8 mouse cellular contexts compared by ENCODE assay signal in the genomic region with DNA sequence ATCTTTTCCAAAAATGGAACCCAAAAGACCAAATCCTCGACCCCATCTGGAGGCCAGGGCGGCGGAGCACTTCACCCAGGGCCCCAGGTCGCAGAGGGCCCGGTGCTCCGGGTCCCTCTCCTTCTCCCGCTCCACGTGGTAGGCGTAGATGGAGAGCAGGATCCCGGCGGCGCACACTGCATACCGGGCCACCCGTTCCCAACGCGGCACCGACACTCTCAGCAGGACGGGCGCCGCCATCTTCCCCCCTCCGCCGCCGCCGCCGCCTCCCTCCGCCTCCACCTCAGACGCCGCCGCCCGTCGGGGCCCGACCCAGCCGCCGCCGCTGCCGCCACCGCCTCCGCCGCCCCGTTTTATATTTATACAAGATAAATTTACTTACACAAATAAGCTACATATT. TPM values are rescaled to one million over a fixed set of nuclear protein-coding genes. Genes with fewer than 3 reads are reported as not detected.
DNase-seq lines count a peak whose midpoint lies in the region; ATAC-seq and TF ChIP-seq lines count a peak whose summit lies in the region.
"Not testable (repeated sequence)": the region's sequence is repeated elsewhere in the genome, so short reads cannot be mapped to it uniquely, and the experiment has no call there.

No protein-coding gene starts in this region.

- H3K4me2 ChIP-seq in intestine, embryonic 14.5 days (ENCODE audit: low read length); liver, embryonic 11.5 days; lung, embryonic 15.5 days; midbrain, embryonic 13.5 days (replicated peaks): not testable (repeated sequence)

- not testable (repeated sequence) for H3K9me3 ChIP-seq in ES-Bruce4 (replicated peaks; ENCODE audit: control insufficient read depth, insufficient read depth, low read length, poor library complexity, severe bottlenecking); intestine, embryonic 14.5 days (ENCODE audit: control insufficient read depth, low read length); liver, embryonic 11.5 days (ENCODE audit: control insufficient read depth, low read length); lung, embryonic 15.5 days; midbrain, embryonic 13.5 days

- not testable (repeated sequence) for H3K9ac ChIP-seq in ES-Bruce4 (ENCODE audit: low read depth, poor library complexity, severe bottlenecking); intestine, embryonic 14.5 days (ENCODE audit: low read length); liver, embryonic 11.5 days (ENCODE audit: low read depth, low read length); lung, embryonic 15.5 days; midbrain, embryonic 13.5 days (replicated peaks)

- H3K27me3 ChIP-seq in ES-Bruce4 (ENCODE audit: control insufficient read depth, insufficient read depth, low read length, poor library complexity, severe bottlenecking); intestine, embryonic 14.5 days (replicated peaks; ENCODE audit: control insufficient read depth, insufficient read depth, low read length); liver, embryonic 11.5 days (replicated peaks; ENCODE audit: control insufficient read depth, insufficient read depth, low read length); lung, embryonic 15.5 days; midbrain, embryonic 13.5 days; testis, adult 2 months (ENCODE audit: control insufficient read depth, insufficient read depth, low read length): not testable (repeated sequence)

- not testable (repeated sequence) for DNase-seq in intestine, embryonic 14.5 days (ENCODE audit: low spot score); liver, embryonic 11.5 days (ENCODE audit: low spot score)

- 86% methylated on average over 16 of the region's 40 CpGs for WGBS in intestine, embryonic 14.5 days
- 88% methylated on average over 14 of the region's 40 CpGs for WGBS in liver, embryonic 11.5 days
- 85% methylated on average over 21 of the region's 40 CpGs for WGBS in lung, embryonic 15.5 days
- 83% methylated on average over 20 of the region's 40 CpGs for WGBS in midbrain, embryonic 13.5 days

- peak overlapping the region; percentile 14; the same call in 1 of the 2 replicates for H3K4me3 ChIP-seq in ES-Bruce4 (ENCODE audit: low read depth, low read length)
- H3K4me3 ChIP-seq in intestine, embryonic 14.5 days (ENCODE audit: low read depth, low read length); liver, embryonic 11.5 days (ENCODE audit: low read depth, low read length); lung, embryonic 15.5 days; midbrain, embryonic 13.5 days (replicated peaks): not testable (repeated sequence)
- peak overlapping the region; percentile 45 for H3K4me3 ChIP-seq in testis, adult 2 months (ENCODE audit: control insufficient read depth, low read depth, low read length)

- not testable (repeated sequence) for H3K4me1 ChIP-seq in ES-Bruce4 (ENCODE audit: control insufficient read depth, insufficient read depth, low read length); midbrain, embryonic 13.5 days (replicated peaks); testis, adult 2 months (ENCODE audit: control insufficient read depth, insufficient read depth, low read length)
- peaks cover 16% of the 10 kb centered on the region for H3K4me1 ChIP-seq in intestine, embryonic 14.5 days (replicated peaks; ENCODE audit: control insufficient read depth, insufficient read depth, low read length)
- peaks cover 16% of the 10 kb centered on the region for H3K4me1 ChIP-seq in liver, embryonic 11.5 days (replicated peaks; ENCODE audit: control insufficient read depth, insufficient read depth, low read length)
- H3K4me1 ChIP-seq in lung, embryonic 15.5 days, result peaks cover 25% of the 10 kb centered on the region

- TF ChIP-seq EP300 in ES-Bruce4 (IDR thresholded peaks at IDR 0.05; ENCODE audit: insufficient read depth, low read depth, low read length), result not testable (repeated sequence)

- not testable (repeated sequence) for TF ChIP-seq POLR2A in ES-Bruce4 (IDR thresholded peaks at IDR 0.05; ENCODE audit: insufficient read depth, low read length); testis, adult 2 months (IDR thresholded peaks at IDR 0.05; ENCODE audit: control insufficient read depth, low read depth, low read length)

- ATAC-seq in erythroid progenitor cell, adult 5-6 weeks (replicated peaks; ENCODE audit: low FRiP score, poor library complexity, severe bottlenecking), result peak; percentile 85
- peak; percentile 60 for ATAC-seq in granulocyte monocyte progenitor cell, adult 5-6 weeks (replicated peaks; ENCODE audit: poor library complexity, severe bottlenecking)
- ATAC-seq in intestine, embryonic 14.5 days (replicated peaks; ENCODE audit: low FRiP score, low TSS enrichment, low read depth), result peak; percentile 55; the same call in 1 of the 2 replicates
- peak; percentile 76 for ATAC-seq in liver, embryonic 11.5 days (replicated peaks; ENCODE audit: low FRiP score)
- peak; percentile 67; the same call in 1 of the 2 replicates for ATAC-seq in lung, embryonic 15.5 days (ENCODE audit: borderline replicate concordance, extremely low read depth, low FRiP score, low TSS enrichment)
- peak; percentile 79 for ATAC-seq in midbrain, embryonic 13.5 days

- not testable (repeated sequence) for H3K36me3 ChIP-seq in ES-Bruce4 (ENCODE audit: control insufficient read depth, insufficient read depth, low read length, poor library complexity, severe bottlenecking); intestine, embryonic 14.5 days (ENCODE audit: control insufficient read depth, insufficient read depth, low read length); liver, embryonic 11.5 days (ENCODE audit: control insufficient read depth, insufficient read depth, low read length); lung, embryonic 15.5 days; midbrain, embryonic 13.5 days; testis, adult 2 months (ENCODE audit: control insufficient read depth, insufficient read depth, low read length)

- H3K27ac ChIP-seq in ES-Bruce4 (ENCODE audit: insufficient read depth, low read length); intestine, embryonic 14.5 days (ENCODE audit: low read depth); liver, embryonic 11.5 days (ENCODE audit: low read depth, low read length); lung, embryonic 15.5 days; midbrain, embryonic 13.5 days; testis, adult 2 months (ENCODE audit: control insufficient read depth, insufficient read depth, low read depth, low read length): not testable (repeated sequence)

- not testable (repeated sequence) for TF ChIP-seq CTCF in ES-Bruce4 (IDR thresholded peaks at IDR 0.05; ENCODE audit: low read depth, low read length); testis, adult 2 months (IDR thresholded peaks at IDR 0.05; ENCODE audit: control insufficient read depth, insufficient read depth, insufficient replicate concordance, low read depth, low read length)

RNA-seq across cellular contexts. Expression of gene Arfgap3, which starts 55.8 kb away (rescaled TPM):
- polyA plus RNA-seq in ES-Bruce4 (2011; ENCODE audit: insufficient read depth, insufficient read length, low read depth, missing spikeins), result 10.0 and 11.9 TPM in 2 replicates
- 19.3 and 50.5 TPM in 2 replicates for total RNA-seq in erythroid progenitor cell, adult 5-6 weeks (2015; ENCODE audit: low replicate concordance)
- 43.3 and 60.3 TPM in 2 replicates for total RNA-seq in erythroid progenitor cell, adult 5-6 weeks (2017; ENCODE audit: low replicate concordance)
- total RNA-seq in granulocyte monocyte progenitor cell, adult 5-6 weeks (2014; fragmentation: Nextera tagmentation), result 14.9 and 27.9 TPM in 2 replicates
- 26.0 and 26.6 TPM in 2 replicates for total RNA-seq in granulocyte monocyte progenitor cell, adult 5-6 weeks (2017)
- 53.5 and 54.6 TPM in 2 replicates for polyA plus RNA-seq in intestine, embryonic 14.5 days (2014; fragmentation: Nextera tagmentation; extraction: Ambion mirVana)
- polyA plus RNA-seq in liver, embryonic 11.5 days (2014; fragmentation: Nextera tagmentation; extraction: Ambion mirVana), result 26.3 and 26.7 TPM in 2 replicates
- polyA plus RNA-seq in lung, embryonic 15.5 days (2015; fragmentation: Nextera tagmentation; extraction: Ambion mirVana), result 38.3 and 43.9 TPM in 2 replicates
- 39.2 and 39.5 TPM in 2 replicates for polyA plus RNA-seq in midbrain, embryonic 13.5 days (2015; fragmentation: Nextera tagmentation; extraction: Ambion mirVana)
- 139 and 142 TPM in 2 replicates for polyA plus RNA-seq in testis, adult 2 months (2012; rRNA removed)

RNA-seq across cellular contexts. Expression of gene Pacsin2, which starts 58.5 kb away (rescaled TPM):
- 78.3 and 82.8 TPM in 2 replicates for polyA plus RNA-seq in ES-Bruce4 (2011; ENCODE audit: insufficient read depth, insufficient read length, low read depth, missing spikeins)
- 80.0 and 81.7 TPM in 2 replicates for total RNA-seq in erythroid progenitor cell, adult 5-6 weeks (2015; ENCODE audit: low replicate concordance)
- 145 and 184 TPM in 2 replicates for total RNA-seq in erythroid progenitor cell, adult 5-6 weeks (2017; ENCODE audit: low replicate concordance)
- total RNA-seq in granulocyte monocyte progenitor cell, adult 5-6 weeks (2014; fragmentation: Nextera tagmentation), result 43.3 and 56.8 TPM in 2 replicates
- total RNA-seq in granulocyte monocyte progenitor cell, adult 5-6 weeks (2017), result 65.2 and 91.1 TPM in 2 replicates
- polyA plus RNA-seq in intestine, embryonic 14.5 days (2014; fragmentation: Nextera tagmentation; extraction: Ambion mirVana), result 61.0 and 63.9 TPM in 2 replicates
- 82.9 and 89.3 TPM in 2 replicates for polyA plus RNA-seq in liver, embryonic 11.5 days (2014; fragmentation: Nextera tagmentation; extraction: Ambion mirVana)
- polyA plus RNA-seq in lung, embryonic 15.5 days (2015; fragmentation: Nextera tagmentation; extraction: Ambion mirVana), result 68.1 and 70.9 TPM in 2 replicates
- 25.4 and 27.1 TPM in 2 replicates for polyA plus RNA-seq in midbrain, embryonic 13.5 days (2015; fragmentation: Nextera tagmentation; extraction: Ambion mirVana)
- 103 and 108 TPM in 2 replicates for polyA plus RNA-seq in testis, adult 2 months (2012; rRNA removed)
